Mouse (Mus musculus) stomach, postnatal 0 days (tissue): ENCODE results near the gene Pin1rt1.

Source experiments
- CTCF ChIP-seq: IDR thresholded peaks from 2 replicates; pipeline ENCODE4 v1.5.1; 2016; ENCODE audit warnings: antibody characterized with exemption, low read depth, mild to moderate bottlenecking, moderate library complexity
- EP300 ChIP-seq: optimal IDR thresholded peaks from 2 replicates; pipeline ENCODE3; 2016; ENCODE audit warnings: antibody characterized with exemption

DNA sequence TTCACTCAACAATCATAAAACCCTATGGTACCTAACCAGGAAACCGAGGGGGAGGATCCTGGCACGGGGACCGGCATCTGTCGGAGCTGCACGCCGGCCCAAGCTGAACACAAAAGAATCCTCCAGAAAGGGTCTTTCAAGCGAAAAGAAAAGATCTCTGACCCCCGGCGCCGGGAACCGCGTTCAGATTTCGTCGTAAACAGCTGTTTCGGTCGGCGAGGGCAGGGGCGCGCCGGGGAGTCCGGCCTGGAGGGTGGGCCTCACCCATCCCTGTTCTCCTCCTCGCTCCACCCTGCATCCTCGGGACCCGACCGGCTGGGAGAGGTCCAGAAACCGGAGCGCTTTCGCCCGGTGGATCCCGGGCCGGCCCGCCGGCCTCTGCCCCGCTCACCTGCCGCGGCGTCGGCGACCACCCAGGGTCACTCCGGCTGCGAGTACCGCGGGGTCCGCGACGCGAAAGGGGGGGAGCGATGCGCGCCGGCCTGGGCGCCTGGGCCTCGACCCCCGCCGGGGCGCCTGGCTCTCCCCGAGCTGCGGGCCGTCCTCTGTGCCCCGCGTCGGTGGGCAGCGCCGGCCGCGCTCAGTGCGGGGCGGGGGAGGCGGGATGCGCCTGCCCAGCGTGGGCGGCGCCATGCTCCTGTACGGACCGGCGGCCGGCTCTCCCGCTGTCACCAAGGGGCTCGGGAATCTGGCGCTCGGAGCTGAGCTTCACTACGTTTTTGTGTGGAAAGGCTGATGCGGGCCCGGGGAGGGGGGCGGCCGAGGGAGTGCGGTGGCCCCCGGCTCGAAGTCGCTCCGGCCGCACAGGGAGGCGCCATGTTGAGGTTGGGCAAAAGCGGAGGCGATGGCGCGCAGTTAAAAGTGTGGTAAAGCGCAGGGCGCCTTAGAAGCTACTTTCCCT lies 4.3 kb downstream of the Pin1rt1 start, which contains the start of gene Tcp11l1:
- TF ChIP-seq CTCF (no peak), EP300 (no peak)
